Mouse (Mus musculus) lung, postnatal 10 days (tissue): ENCODE measurements around the gene Hmgxb4.

Experiments used
- DNase-seq: peaks from one replicate; pipeline ENCODE4 v3.0.0; 2021

Hmgxb4 gene

DNA sequence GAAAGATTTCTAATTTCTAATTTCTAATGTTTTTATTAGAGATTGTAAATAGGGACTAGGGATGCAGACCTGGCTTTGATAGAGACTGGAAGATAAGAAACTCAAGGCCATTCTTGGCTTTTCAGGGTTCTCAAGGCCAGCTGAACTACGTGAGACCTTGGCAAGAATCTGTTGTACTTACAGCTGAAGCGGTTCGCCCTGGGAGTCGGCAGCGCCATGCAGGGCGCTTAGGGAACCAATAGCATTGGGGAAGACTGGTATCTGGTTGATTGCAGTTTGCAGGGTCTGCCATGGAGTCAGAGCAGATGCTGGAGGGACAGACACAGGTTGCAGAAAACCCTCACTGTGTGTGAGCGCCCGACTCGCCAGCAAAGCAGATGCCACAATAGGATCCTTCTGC lies 85.7 kb downstream of the Hmgxb4 start:
- DNase-seq: no peak
